ENCODE assay signal across 8 mouse cellular contexts in genomic region chr19:22448340-22449288, GRCm38 (mm10).
A peak's percentile ranks its signal among the peaks of the same experiment; 100 is the strongest.
DNase-seq lines count a peak whose midpoint lies in the region; ATAC-seq and TF ChIP-seq lines count a peak whose summit lies in the region.
"Had no signal": no experiment of that assay in that cellular context is flagged by ENCODE, and none has a peak within 500 bp of the region (broad histone marks: within the 10 kb centered on the region; RNA-seq: fewer than 3 reads in every experiment).

No protein-coding gene starts in this region.

- no peak overlapping the region for H3K27ac ChIP-seq in lung, postnatal 0 days (ENCODE audit: low read length)
- peak overlapping the region; percentile 52; the same call in 1 of the 2 replicates for H3K27ac ChIP-seq in forebrain, embryonic 15.5 days (replicated peaks)
- H3K27ac ChIP-seq in limb, embryonic 11.5 days (replicated peaks; ENCODE audit: low read depth, low read length) = no peak overlapping the region
- H3K27ac ChIP-seq in stomach, postnatal 0 days (replicated peaks) = no peak overlapping the region
- H3K27ac ChIP-seq: macrophage had no signal

- peak overlapping the region; percentile 26 for H3K4me3 ChIP-seq in lung, postnatal 0 days (ENCODE audit: low read depth, low read length)
- no peak overlapping the region for H3K4me3 ChIP-seq in lung, adult 2 months (replicated peaks; ENCODE audit: extremely low read depth, low read depth, low read length)
- peak overlapping the region; percentile 46 for H3K4me3 ChIP-seq in forebrain, embryonic 15.5 days
- H3K4me3 ChIP-seq in limb, embryonic 11.5 days (ENCODE audit: low read depth, low read length) = peak overlapping the region; percentile 17
- no peak overlapping the region; the same call in 1 of the 2 replicates for H3K4me3 ChIP-seq in stomach, postnatal 0 days (ENCODE audit: low read depth, low read length)

- TF ChIP-seq CTCF in lung, postnatal 0 days (IDR thresholded peaks at IDR 0.05) = no peak
- TF ChIP-seq CTCF in lung, adult 2 months (IDR thresholded peaks at IDR 0.05; ENCODE audit: insufficient read depth, low read length) = no peak
- no peak for TF ChIP-seq CTCF in stomach, postnatal 0 days (IDR thresholded peaks at IDR 0.05; ENCODE audit: low read depth)

- no peaks in the 10 kb centered on the region for H3K9me3 ChIP-seq in lung, postnatal 0 days (ENCODE audit: low read length)
- no peaks in the 10 kb centered on the region for H3K9me3 ChIP-seq in forebrain, embryonic 15.5 days
- H3K9me3 ChIP-seq in limb, embryonic 11.5 days (ENCODE audit: control insufficient read depth, low read length) = no peaks in the 10 kb centered on the region
- H3K9me3 ChIP-seq in stomach, postnatal 0 days (ENCODE audit: control insufficient read depth, low read length) = no peaks in the 10 kb centered on the region

- 31% methylated on average over 20 of the region's 20 CpGs for WGBS in lung, postnatal 0 days
- WGBS in lung, adult 2 months = 35% methylated on average over 20 of the region's 20 CpGs
- WGBS in forebrain, embryonic 15.5 days = 19% methylated on average over 20 of the region's 20 CpGs
- 32% methylated on average over 20 of the region's 20 CpGs for WGBS in limb, embryonic 11.5 days
- 32% methylated on average over 20 of the region's 20 CpGs for WGBS in stomach, postnatal 0 days

- no peak; the same call in 1 of the 2 replicates for ATAC-seq in lung, postnatal 0 days
- peak; percentile 76 for ATAC-seq in forebrain, embryonic 15.5 days (replicated peaks)
- ATAC-seq in limb, embryonic 11.5 days (ENCODE audit: insufficient number of reproducible peaks, low FRiP score, low TSS enrichment, low read depth) = 0 out of 2 replicates have a peak, but pooled peaks have one; percentile 17
- no peak for ATAC-seq in stomach, postnatal 0 days (ENCODE audit: low FRiP score, low TSS enrichment)
- no peak for ATAC-seq in megakaryocyte progenitor cell, adult 5-6 weeks (replicated peaks; ENCODE audit: poor library complexity)

- no peak for DNase-seq in lung, postnatal 0 days (ENCODE audit: low spot score)
- no peak for DNase-seq in lung, adult 2 months
- no peak for DNase-seq in limb, embryonic 11.5 days (ENCODE audit: low spot score)
- no peak for DNase-seq in stomach, postnatal 0 days (ENCODE audit: low spot score)
- DNase-seq in spleen, postnatal 36 days (ENCODE audit: low spot score in 2 of 2) = no peak

- no peak for TF ChIP-seq EP300 in lung, postnatal 0 days (IDR thresholded peaks at IDR 0.05)
- TF ChIP-seq EP300 in stomach, postnatal 0 days (optimal IDR thresholded peaks at IDR 0.05) = no peak

- TF ChIP-seq POLR2A in lung, adult 2 months (IDR thresholded peaks at IDR 0.05; ENCODE audit: borderline replicate concordance, extremely low read depth, low read depth, low read length) = no peak

- H3K36me3 ChIP-seq in lung, postnatal 0 days (ENCODE audit: insufficient read depth, low read length) = no peaks in the 10 kb centered on the region
- H3K36me3 ChIP-seq in forebrain, embryonic 15.5 days = no peaks in the 10 kb centered on the region
- H3K36me3 ChIP-seq in limb, embryonic 11.5 days (ENCODE audit: control insufficient read depth, insufficient read depth, low read length) = no peaks in the 10 kb centered on the region
- no peaks in the 10 kb centered on the region for H3K36me3 ChIP-seq in stomach, postnatal 0 days (ENCODE audit: control insufficient read depth, insufficient read depth, low read length)

- peak overlapping the region; percentile 49 for H3K4me2 ChIP-seq in lung, postnatal 0 days (replicated peaks; ENCODE audit: low read depth, low read length)
- peak overlapping the region; percentile 78 for H3K4me2 ChIP-seq in forebrain, embryonic 15.5 days (replicated peaks)
- peak overlapping the region; percentile 49 for H3K4me2 ChIP-seq in limb, embryonic 11.5 days (ENCODE audit: low read depth, severe bottlenecking)
- peak overlapping the region; percentile 44 for H3K4me2 ChIP-seq in stomach, postnatal 0 days (replicated peaks; ENCODE audit: low read depth)

- no peak overlapping the region for H3K9ac ChIP-seq in lung, postnatal 0 days (replicated peaks; ENCODE audit: low read depth)
- H3K9ac ChIP-seq in forebrain, embryonic 15.5 days (replicated peaks) = peak overlapping the region; percentile 52
- H3K9ac ChIP-seq in limb, embryonic 11.5 days (ENCODE audit: low read length) = no peak overlapping the region
- H3K9ac ChIP-seq in stomach, postnatal 0 days (ENCODE audit: low read length) = no peak overlapping the region

- H3K27me3 ChIP-seq in lung, postnatal 0 days (replicated peaks; ENCODE audit: insufficient read depth, low read length) = no peaks in the 10 kb centered on the region
- no peaks in the 10 kb centered on the region for H3K27me3 ChIP-seq in forebrain, embryonic 15.5 days
- H3K27me3 ChIP-seq in limb, embryonic 11.5 days (ENCODE audit: control insufficient read depth, insufficient read depth, low read length) = no peaks in the 10 kb centered on the region
- H3K27me3 ChIP-seq in stomach, postnatal 0 days (ENCODE audit: control insufficient read depth, insufficient read depth, low read length) = no peaks in the 10 kb centered on the region

- H3K4me1 ChIP-seq in lung, postnatal 0 days (ENCODE audit: insufficient read depth, low read depth, low read length) = peaks cover 8% of the 10 kb centered on the region
- H3K4me1 ChIP-seq in lung, adult 2 months (ENCODE audit: control insufficient read depth, insufficient read depth, low read length) = peaks cover 2% of the 10 kb centered on the region; the same call in 1 of the 2 replicates
- H3K4me1 ChIP-seq in forebrain, embryonic 15.5 days = peaks cover 18% of the 10 kb centered on the region
- H3K4me1 ChIP-seq in limb, embryonic 11.5 days (ENCODE audit: control insufficient read depth, insufficient read depth, low read length) = 0 out of 2 replicates have a peak, but pooled peaks cover 2% of the 10 kb centered on the region
- no peaks in the 10 kb centered on the region for H3K4me1 ChIP-seq in stomach, postnatal 0 days (replicated peaks; ENCODE audit: control insufficient read depth, insufficient read depth)

Comparison
In these comparisons a context has a peak if more than half of its experiments do, and no peak if none do; other contexts are left out.
1. H3K4me3 ChIP-seq: peak in lung, postnatal 0 days (single experiment), forebrain, embryonic 15.5 days (single experiment) and limb, embryonic 11.5 days (single experiment); none in lung, adult 2 months (single experiment) and stomach, postnatal 0 days (single experiment).
2. ATAC-seq: peak in forebrain, embryonic 15.5 days (single experiment) and limb, embryonic 11.5 days (single experiment); none in lung, postnatal 0 days (single experiment), stomach, postnatal 0 days (single experiment) and megakaryocyte progenitor cell, adult 5-6 weeks (single experiment).
3. Peak in every context shown above with its lines, with median percentiles within 50 percentile points of each other: H3K4me2 ChIP-seq.